Mouse (Mus musculus) kidney, postnatal 14 days (tissue): ENCODE data around the gene Trp53.

Experiments
- DNase-seq: peaks from one replicate; pipeline ENCODE4 v3.0.0; 2022; ENCODE audit warnings: mixed read lengths

Trp53 gene

GRCm38 (mm10) chr11:69563373-69563772 lies 16.8 kb upstream of the Trp53 start:
- no peak for DNase-seq

- no peak for DNase-seq
Observed at GRCm38 (mm10) chr11:69564391-69564790, 15.8 kb upstream of the Trp53 start.

GRCm38 (mm10) chr11:69565131-69565530 lies 15.0 kb upstream of the Trp53 start:
- DNase-seq: no peak

GRCm38 (mm10) chr11:69575220-69575619 lies 4.9 kb upstream of the Trp53 start:
- peak; percentile 28 for DNase-seq

- DNase-seq: no peak
Observed at GRCm38 (mm10) chr11:69576307-69576706, 3.9 kb upstream of the Trp53 start.

- no peak for DNase-seq
Observed at GRCm38 (mm10) chr11:69578301-69578700, 1.9 kb upstream of the Trp53 start.

- peak; percentile 98 for DNase-seq
Observed at GRCm38 (mm10) chr11:69579128-69580017, 786 bp upstream of the Trp53 start.

- DNase-seq: no peak
Observed at GRCm38 (mm10) chr11:69580572-69581146, 500 bp downstream of the Trp53 start.

GRCm38 (mm10) chr11:69581147-69581688 lies 1.1 kb downstream of the Trp53 start:
- DNase-seq: peak; percentile 95

- no peak for DNase-seq
Observed at GRCm38 (mm10) chr11:69581814-69582213, 1.7 kb downstream of the Trp53 start.

- no peak for DNase-seq
Observed at GRCm38 (mm10) chr11:69582230-69582805, 2.2 kb downstream of the Trp53 start.

- DNase-seq: no peak
Observed at GRCm38 (mm10) chr11:69584008-69584407, 3.8 kb downstream of the Trp53 start.

- DNase-seq: no peak
Observed at GRCm38 (mm10) chr11:69584937-69585336, 4.8 kb downstream of the Trp53 start.

- no peak for DNase-seq
Observed at GRCm38 (mm10) chr11:69585718-69586325, 5.7 kb downstream of the Trp53 start.

- DNase-seq: no peak
Observed at GRCm38 (mm10) chr11:69589207-69589834, 9.2 kb downstream of the Trp53 start.

- DNase-seq: no peak
Observed at GRCm38 (mm10) chr11:69590622-69591021, 10.5 kb downstream of the Trp53 start.

GRCm38 (mm10) chr11:69591424-69591823 lies 11.3 kb downstream of the Trp53 start:
- DNase-seq: no peak

- no peak for DNase-seq
Observed at GRCm38 (mm10) chr11:69591899-69592637, 11.9 kb downstream of the Trp53 start.

- DNase-seq: no peak
Observed at GRCm38 (mm10) chr11:69592799-69593198, 12.6 kb downstream of the Trp53 start.

- no peak for DNase-seq
Observed at GRCm38 (mm10) chr11:69594853-69595252, 14.7 kb downstream of the Trp53 start.

- DNase-seq: no peak
Observed at GRCm38 (mm10) chr11:69599436-69599835, 19.3 kb downstream of the Trp53 start.

- DNase-seq: peak; percentile 70
Observed at GRCm38 (mm10) chr11:69600098-69600497, 19.9 kb downstream of the Trp53 start.
